Mouse (Mus musculus): ENCODE data around the gene Rad17.

The Rad17 gene

GRCm38 (mm10) chr13:100616181-100617087 lies 34.4 kb downstream of the Rad17 start, which contains the start of gene Marveld2:
Gene Marveld2, minus strand, starts transcription at chr13:100616971.
- DNase-seq (ENCODE audit: low read depth in 2 of 2, low spot score in 2 of 2), result peak; percentile 18 to 36

DNA sequence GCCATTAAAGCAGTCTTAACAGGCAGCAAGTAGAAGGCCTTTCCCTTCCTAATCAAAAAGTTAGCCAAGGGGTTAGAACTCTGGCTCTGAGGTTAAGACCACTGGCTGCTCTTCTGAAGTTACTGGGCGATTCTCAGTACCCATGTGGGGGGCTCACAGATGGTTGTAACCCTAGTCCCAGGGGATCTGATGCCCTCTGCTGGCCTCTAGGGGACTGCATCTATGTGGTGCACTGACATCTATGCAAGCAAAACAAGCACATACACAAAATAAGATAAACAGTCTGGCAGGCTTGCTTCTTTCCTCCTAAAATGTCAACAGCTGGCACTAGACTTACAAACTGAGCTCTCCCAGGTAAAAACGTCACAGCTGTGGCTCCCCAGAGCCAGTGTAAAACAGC lies 37.9 kb downstream of the Rad17 start:
- DNase-seq (ENCODE audit: low read depth in 2 of 2, low spot score in 2 of 2), result no peak

DNA sequence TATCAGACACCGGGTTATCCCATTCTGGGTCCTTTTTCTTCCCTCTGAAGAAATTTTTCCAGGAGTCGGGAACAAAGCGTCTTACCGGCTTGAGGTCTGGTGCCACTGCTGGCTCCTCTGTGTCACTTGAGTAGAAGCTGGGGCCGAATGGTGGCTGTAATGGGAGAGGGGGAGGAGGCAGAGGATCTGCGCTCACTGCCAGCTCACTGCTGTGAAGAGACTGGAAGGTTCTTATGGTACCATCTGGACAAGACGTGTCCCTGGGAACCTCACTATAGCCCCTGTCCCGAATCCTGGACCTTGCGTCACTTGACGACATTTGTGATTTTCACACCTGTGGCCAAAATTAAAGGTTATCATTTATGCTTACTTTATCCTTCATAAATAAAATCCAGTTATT lies 38.6 kb downstream of the Rad17 start:
- DNase-seq (ENCODE audit: low read depth in 2 of 2, low spot score in 2 of 2), result no peak

DNA sequence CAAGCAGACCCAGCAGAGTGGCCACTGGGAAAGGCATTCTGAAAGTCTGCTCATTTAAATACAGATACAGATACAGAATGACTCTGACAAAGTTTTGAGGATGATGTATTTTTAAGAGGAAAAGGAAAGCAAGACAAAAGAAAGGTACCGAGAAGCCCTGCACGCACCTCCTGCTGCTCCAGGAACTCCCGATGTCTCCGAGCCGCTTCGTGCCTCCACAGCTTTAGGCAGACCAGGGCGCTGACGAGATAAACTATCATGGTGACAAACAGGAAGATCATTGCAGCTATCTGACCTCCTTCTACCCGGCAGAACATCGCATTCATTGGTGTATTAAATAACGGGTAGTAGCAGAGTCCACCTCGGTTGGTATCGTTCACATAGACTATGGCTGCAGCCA lies 39.6 kb downstream of the Rad17 start:
- no peak for DNase-seq (ENCODE audit: low read depth in 2 of 2, low spot score in 2 of 2)

DNA sequence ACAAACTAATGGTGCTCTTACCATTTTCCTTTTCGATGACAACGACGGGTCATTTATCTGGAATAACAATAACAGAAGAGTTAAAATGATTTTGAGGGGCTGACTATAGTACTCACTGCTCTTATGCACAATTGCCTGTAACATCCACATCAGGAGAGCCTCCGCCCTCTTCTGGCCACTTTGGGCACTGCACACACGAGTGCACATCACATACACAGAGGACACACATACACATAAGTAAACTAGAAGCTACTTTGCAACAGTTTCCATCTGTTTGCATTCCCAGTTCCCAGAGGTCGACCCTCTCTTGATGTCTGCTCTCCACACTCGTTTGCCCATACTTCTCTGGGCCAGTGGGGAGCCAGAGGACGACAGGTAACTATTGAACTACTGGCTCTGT lies 43.1 kb downstream of the Rad17 start:
- no peak for DNase-seq (ENCODE audit: low read depth in 2 of 2, low spot score in 2 of 2)

DNA sequence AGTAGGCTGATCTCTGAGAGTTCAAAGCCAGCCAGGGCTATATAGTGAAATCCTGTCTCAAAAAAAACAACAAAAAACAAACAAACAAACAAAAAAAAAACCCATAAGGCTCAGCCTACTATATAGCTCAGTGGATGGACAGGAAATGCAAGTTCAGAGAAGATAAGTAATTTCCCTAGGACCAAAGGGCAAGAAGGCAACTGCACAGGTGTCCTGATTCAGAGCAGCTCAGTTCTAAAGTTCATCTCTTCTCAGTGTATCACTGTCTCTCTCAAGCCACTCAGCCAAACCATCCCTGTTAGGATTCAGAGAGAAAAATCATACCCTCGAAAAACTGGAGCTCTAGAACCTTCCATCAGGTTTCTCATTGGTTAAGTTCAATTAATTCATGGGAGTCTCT lies 45.0 kb downstream of the Rad17 start:
- DNase-seq (ENCODE audit: low read depth in 2 of 2, low spot score in 2 of 2), result no peak

DNA sequence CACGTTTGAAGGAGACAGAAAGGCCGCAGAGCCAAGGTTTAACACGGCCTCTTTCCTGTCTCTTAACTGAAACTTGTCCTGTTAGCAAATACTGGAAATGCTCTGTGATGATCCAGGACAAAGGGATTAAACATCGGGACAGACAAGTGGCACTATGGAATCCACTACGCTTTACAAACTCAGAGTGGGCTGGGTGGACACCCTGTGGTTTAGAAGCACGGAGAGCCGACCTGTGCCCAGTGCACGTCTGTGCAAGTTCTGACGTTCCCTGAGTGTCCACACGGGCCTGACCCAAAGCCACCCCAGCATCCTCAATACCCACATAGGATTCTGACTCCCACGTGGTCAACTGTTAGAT lies 47.1 kb downstream of the Rad17 start:
- no peak for DNase-seq (ENCODE audit: low read depth in 2 of 2, low spot score in 2 of 2)

GRCm38 (mm10) chr13:100603031-100603737 lies 47.7 kb downstream of the Rad17 start:
- DNase-seq (ENCODE audit: low read depth in 2 of 2, low spot score in 2 of 2), result no peak

- no peak for DNase-seq (ENCODE audit: low read depth in 2 of 2, low spot score in 2 of 2)
Measured at GRCm38 (mm10) chr13:100602239-100602902, 48.5 kb downstream of the Rad17 start.

- no peak for DNase-seq (ENCODE audit: low read depth in 2 of 2, low spot score in 2 of 2)
Measured at GRCm38 (mm10) chr13:100601034-100601433, 49.8 kb downstream of the Rad17 start.

GRCm38 (mm10) chr13:100600317-100600716 lies 50.5 kb downstream of the Rad17 start:
- DNase-seq (ENCODE audit: low read depth in 2 of 2, low spot score in 2 of 2), result no peak

GRCm38 (mm10) chr13:100597284-100597683 lies 53.6 kb downstream of the Rad17 start:
- DNase-seq (ENCODE audit: low read depth in 2 of 2, low spot score in 2 of 2), result no peak

- DNase-seq (ENCODE audit: low read depth in 2 of 2, low spot score in 2 of 2), result no peak
Measured at GRCm38 (mm10) chr13:100595552-100595885, 55.3 kb downstream of the Rad17 start.

DNA sequence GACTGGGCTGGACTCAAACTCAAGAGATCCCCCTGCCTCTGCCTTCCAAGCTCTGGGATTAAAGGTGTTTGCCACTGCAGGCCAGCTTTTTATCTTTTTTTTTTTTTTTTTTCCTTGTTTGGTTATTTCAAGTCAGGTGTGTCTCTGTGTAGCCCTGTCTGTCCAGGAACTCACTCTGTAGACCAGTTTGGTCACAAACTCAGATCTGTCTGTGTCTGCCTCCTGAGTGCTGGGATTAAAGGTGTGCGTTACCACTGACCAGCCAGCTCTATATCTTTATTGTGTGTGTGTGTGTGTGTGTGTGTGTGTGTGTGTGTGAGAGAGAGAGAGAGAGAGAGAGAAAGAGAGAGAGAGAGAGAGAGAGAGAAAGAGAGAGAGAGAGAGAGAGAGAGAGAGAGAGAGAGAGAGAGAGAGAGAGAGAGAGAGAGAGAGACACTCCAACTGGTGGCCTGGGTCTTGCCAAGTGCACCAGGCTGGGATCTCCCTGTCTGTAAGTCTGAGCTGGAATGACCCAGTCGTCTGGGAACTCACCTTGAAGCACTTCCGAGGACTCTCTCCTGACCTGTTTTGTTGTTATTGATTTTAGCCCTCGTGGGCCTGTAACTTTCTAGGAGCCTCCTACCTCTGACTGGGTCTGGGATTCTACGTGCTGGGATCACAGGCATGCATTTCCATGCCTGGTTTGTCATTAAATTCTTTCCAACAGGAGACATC lies 55.9 kb downstream of the Rad17 start:
- no peak for DNase-seq (ENCODE audit: low read depth in 2 of 2, low spot score in 2 of 2)

- DNase-seq (ENCODE audit: low read depth in 2 of 2, low spot score in 2 of 2), result peak; percentile 32 to 42
Measured at GRCm38 (mm10) chr13:100594041-100594792, 56.6 kb downstream of the Rad17 start.

- no peak for DNase-seq (ENCODE audit: low read depth in 2 of 2, low spot score in 2 of 2)
Measured at GRCm38 (mm10) chr13:100588646-100589045, 62.2 kb downstream of the Rad17 start.

DNA sequence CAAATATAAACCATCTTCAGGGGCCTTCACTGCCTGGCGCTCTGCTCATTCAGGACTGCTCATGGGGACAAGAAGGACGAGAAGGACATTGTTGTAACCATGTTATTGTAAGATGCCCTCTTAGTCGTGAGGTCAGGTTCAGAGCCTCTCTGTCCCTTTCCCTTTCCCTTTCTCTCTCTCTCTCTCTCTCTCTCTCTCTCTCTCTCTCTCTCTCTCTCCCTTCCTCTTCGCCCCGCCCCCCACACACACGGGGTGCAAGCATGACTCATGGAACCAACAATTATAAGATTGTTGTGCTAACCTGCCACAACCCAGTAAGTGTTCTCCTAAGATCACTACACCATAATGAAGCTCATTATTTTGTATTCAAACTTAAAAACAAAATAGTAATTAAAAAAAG lies 68.7 kb downstream of the Rad17 start:
- DNase-seq (ENCODE audit: low read depth in 2 of 2, low spot score in 2 of 2), result no peak

DNA sequence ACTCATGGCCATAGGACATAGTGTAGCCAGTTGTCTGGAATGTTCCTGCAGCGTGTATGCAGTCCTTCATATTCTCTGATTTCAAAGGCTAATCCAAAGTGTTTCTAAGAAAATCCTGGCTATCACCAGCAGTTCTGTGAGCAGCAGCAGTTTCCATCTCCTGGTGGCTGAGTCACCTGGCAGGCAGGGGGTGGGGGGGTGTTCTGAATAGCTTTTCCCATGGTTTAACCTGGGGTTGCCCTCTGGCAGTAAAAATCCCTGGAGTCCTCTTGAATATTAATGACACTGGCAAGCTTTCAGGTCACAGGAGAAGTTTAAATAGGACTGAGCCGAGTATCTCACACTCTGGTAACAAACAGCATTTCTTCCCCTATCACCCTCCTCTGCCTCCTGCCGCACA lies 69.2 kb downstream of the Rad17 start:
- no peak for DNase-seq (ENCODE audit: low read depth in 2 of 2, low spot score in 2 of 2)

DNA sequence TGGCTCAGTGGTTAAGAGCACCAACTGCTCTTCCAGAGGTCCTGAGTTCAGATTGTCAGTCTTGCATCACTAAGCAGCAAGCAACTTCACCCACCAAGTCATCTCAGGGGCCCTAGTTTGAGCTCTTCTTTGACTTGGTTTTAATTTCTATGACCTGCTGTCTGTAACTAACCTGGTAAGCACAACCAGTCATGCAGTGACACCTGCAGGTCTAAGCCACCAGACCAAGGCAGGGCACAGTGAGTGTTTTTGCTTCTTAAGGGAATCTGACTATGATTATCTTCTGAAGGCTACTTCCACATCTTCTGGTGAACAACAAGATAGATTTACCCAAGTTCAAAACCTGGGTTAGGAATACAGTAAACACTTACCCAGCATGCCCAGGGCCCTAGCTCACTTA lies 70.9 kb downstream of the Rad17 start:
- no peak for DNase-seq (ENCODE audit: low read depth in 2 of 2, low spot score in 2 of 2)

DNA sequence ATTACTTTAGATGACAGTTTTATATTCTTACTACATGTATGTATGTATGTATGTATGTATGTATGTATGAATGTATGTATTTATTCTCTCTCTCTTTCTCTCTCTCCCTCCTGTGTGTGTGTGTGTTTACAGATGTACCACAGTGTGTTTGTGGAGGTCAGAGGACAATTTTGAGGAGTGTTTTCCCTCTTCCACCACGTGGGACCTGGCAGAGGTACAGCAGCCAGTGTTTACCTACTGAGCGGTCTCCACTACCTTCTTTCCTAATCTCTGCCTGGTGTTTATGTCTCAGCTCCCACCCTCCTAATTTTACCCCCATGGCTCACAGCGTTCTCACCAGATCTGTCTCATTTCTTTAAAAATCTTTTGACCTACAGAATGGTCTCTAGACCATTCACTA lies 71.6 kb downstream of the Rad17 start:
- DNase-seq (ENCODE audit: low read depth in 2 of 2, low spot score in 2 of 2), result no peak

DNA sequence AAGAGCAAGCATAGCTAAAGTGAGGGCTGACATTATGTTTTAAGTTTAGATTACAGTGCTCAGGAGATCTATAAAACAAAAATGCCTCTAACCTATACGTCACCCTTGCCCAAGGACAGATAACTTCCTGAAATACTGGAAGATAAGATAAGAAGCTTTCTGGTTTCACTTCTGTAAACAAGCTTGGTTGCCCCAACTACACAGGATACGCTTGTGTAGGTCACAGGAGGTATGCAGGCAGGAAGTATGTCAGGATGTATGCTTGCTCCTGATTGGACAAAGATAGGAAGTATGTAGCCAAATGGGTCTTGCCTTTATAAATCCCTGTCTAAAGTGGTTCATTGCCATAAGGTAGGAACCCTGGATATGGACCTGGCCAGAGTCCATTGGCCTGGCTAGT lies 74.9 kb downstream of the Rad17 start:
- no peak for DNase-seq (ENCODE audit: low read depth in 2 of 2, low spot score in 2 of 2)

Data from CD8-positive naive resting alpha-beta T cell, adult 2 months (primary cell).